Mouse (Mus musculus) heart, postnatal 25 days (tissue): ENCODE measurements at regions not wholly inside any gene's neighbourhood (a gene's known extent, or its start where the extent isn't known, plus 50 kb on each side); places are given as distances from the start of the nearest gene placed in this dataset.

Experiments used
- DNase-seq: peaks from one replicate; pipeline ENCODE4 v3.0.0; 2022; ENCODE audit warnings: low spot score
- intact Hi-C: fragments of 180-260 bp; cut with DNase I; formaldehyde crosslinking; loops from one replicate; pipeline ENCODE4 v1.15.1; 2025

DNA sequence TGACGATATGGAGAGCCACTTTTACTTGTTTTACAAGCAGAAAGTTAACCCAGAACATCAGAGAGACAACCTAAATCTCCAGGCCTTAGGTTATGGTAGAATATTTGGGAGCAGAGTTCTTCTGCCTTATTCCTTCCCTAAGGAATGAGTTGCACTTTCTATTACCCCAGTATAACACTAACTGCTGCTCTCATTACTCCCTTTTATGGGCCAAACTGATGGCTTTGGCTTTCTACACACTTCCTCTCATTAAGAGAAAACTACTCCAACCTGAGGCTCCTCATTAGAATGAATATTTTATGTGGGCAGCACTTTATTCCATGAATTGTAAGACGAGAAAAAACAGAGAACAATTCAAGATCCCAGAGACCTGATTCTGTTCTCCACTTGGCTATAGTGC lies 289.0 kb upstream of the Tnc start:
- intact Hi-C loops = no loop called here
- no peak for DNase-seq

DNA sequence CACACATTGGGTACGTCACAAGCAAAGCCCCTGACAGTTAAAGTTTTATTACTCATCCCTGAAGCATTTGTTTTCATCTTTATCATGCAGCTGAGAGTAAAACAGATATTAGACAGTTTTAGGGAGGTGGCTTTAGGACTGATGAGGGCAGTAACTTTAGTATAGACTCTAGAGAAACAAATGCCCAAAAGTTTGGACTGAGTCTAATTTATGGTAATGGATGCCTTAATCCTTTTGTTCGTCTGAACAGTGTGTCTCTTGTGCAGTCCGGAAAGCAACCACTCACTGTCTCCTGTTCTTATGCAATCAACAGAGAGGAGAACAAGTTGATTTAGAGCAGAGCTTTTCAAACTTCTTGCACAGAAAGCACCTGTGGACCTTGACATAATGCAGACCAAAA lies 283.4 kb upstream of the Tnc start:
- DNase-seq = no peak
- intact Hi-C loops = no loop called here

DNA sequence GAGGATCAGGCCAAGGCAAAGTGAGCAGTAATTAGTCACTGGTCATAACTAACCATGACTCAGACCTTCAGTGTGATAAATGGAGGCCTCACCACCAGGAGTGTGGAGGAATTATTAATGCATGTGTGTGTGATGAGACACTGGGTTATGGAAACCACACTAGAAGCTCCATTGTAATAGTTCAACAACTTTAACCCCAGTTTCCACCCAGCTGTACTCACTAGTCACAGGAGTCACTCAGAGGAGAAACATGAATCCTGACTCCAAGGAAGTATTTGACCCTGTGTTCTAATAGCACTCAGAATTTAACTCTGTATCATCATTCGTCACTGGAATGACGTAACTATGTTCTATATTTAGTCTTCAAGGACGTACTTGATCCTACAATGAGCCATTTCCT lies 277.6 kb upstream of the Tnc start:
- intact Hi-C loops = no loop called here
- DNase-seq = no peak

DNA sequence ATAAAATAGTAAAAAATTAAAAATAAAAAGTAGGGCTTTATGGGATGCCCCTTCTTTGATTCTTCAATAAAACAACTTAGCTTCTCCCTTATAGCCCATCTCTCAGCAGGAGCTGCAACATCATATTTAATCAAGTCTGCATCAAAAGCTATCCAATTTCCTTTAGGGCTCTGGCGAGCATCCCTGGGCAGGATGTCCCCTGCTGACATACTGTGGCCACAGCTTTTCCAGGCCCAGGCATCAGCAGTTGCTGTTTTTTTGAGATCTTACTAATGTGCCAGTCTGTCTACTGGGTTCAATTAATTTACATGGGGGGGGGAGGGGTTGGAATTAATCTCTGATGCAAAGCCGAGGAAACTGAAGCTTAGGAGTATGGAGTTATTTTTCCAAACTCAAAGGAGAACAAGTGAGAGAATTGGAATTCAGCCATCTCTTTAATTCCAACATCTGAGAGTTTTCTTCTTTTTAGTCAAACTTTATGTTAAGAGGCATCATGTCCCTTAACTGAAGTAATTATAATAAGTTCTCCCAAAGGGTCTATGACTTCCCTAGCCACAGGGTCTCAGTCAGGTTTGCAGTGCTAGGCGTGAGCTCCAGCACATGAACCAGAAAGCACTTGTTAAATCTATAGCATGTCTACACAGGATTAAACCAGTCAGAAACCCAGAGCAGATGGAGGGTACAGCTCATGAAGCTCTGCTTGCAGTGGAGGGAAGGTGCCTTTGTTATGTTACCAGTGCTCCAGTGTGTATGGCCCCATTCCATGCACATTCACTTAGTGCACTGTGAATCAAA lies 269.9 kb upstream of the Tnc start:
- intact Hi-C loops = no loop called here
- no peak for DNase-seq

DNA sequence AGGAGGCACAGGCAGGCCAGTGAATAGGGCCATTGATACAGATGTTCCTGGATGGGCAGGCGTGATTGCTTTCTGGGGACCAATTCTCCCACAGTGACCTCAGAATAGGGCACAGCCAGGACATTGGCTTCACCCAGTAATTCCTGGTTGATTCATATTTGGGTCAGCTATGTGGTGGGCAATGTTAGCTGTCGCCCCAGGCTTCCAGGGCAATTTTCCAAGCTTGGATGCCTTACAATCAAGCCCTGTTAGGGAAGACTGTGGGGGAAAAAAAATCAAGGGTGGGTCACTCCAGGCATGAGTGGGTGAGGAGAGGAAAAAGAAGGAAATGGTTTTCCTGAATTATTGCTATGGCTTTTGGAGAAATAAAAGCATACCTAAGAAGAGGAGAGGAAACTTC lies 250.1 kb upstream of the Tnc start:
- intact Hi-C loops = no loop called here
- DNase-seq = no peak

DNA sequence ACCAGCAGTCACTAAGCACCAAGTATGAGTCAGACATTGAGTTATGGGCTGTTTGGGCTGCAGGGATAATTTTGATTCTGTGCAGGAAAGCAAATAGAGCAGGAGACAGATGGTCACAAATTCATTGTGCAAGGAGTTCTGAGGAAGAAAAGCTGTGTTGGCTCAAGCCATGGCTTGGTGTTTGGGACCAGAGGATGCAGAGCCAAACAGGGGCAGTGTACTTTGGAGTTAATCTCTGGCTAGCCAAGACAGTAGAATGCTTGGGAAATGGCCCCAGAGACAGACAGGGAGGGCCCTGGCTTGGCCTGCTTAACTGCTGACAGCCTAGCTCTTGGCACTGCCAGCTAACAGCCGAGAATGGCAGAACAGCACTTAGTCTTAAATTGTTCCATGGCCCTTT lies 235.7 kb upstream of the Tnc start:
- intact Hi-C loops = no loop called here
- peak; percentile 14 for DNase-seq

DNA sequence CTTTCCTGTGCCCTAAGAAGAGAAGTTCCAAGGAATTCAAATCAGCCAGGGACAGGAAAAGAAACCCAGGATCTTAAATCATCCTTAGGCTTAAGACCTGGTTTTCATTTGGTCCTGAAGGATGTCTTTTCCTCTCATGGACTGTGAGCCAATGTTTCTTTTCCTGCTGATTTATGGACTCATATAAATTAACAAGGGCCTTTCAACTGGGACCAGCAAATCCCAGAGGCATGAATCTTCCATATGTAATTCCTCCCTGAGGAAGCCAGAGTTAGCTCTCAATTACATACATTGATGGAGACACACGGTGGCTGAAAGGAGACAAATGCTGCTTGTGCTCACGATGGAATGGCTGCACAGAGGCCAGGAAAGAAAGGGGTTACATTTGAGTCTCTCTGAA lies 230.2 kb upstream of the Tnc start:
- DNase-seq = no peak
- intact Hi-C loops = no loop called here

DNA sequence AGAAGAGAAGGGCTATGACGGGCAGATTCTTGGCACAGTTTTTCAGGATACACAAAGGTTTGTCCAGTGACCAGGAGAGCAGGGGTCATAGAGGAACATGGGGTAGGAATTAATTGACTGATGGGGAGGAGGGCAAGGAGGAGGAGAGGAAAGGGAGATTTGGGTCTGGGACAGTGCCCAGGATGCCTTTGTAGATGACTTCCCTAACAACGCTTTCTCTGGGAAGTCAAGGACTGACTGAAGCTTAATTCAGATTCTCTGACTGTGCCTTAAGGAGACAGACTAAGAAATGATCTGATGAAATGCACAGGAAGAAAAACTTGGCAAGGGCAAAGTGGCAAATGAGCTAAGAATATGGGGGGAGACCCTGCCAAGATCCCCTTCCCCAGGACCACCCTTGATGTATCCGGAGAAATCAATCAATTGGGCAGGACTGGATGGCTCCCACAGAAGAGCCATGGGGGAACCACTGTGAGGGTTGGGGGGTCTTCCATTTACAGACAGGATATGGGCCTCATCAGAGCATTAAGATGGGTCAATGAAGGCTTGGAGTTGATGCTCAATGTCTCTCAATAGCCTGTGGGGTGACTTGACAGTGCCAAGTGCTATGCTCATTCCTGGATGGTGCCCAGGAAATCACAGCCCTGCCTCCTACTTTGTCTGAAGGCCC lies 227.6 kb upstream of the Tnc start:
- intact Hi-C loops = no loop called here

DNA sequence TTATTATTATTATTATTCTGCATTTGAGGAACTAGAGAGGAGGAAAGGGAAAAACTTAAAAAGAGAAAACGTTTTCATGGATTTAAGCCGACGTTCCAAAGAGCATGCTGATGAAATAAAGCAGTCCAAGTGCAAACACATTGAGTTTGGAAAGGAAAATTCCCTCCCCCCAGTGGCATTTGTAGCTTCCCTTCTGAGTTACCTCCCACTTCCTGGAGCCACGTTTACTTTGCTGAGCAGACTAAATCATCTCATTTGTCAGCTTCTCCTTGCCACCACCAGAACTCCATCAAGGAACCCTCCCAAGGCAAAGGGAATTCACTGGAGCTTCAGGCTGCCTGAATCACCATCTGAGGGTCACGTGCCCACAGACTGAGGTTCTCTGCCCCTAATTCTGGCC lies 223.0 kb upstream of the Tnc start:
- intact Hi-C loops = no loop called here
- no peak for DNase-seq

More for the DNA sequence above, 227.6 kb upstream of the Tnc start:
- no peak for DNase-seq

DNA sequence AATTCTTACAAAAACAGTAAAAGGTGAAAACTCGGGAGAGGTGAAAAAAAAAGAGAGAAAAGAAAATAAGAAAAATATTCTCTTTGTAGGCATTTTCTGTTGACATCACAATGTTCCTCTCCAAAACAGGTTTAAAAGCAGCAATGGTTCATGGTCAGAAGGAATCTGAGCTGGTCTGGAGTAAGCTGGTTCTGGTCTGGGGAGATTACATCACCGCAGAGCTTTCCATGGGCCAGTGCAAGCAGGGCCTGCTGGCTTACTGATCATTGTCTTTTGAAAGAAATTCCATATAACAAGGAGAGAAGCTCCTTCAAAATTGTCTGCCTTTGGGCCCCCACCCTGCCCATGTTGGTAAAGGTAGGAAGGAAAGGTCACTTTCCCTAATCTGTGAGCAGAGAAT lies 222.3 kb upstream of the Tnc start:
- intact Hi-C loops = no loop called here
- no peak for DNase-seq

DNA sequence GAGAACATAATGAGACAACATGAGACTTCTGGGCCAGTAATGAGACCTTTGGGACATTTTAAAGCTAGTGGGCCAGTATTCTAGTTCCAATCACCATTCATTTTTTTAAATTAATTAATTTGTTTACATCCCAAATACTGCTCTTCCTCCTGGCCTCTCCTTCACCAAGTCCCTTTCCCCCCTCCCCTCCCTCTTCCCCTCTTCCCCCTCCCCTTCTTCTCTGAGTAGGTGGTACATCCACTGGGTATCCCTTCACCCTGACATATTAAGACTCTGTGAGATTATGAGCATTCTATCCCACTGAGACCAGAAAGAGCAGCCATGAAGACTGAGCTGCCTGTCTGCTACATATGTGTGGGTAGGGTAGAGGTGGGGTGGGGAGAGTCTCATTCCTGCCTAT lies 213.7 kb upstream of the Tnc start:
- intact Hi-C loops = no loop called here
- no peak for DNase-seq

DNA sequence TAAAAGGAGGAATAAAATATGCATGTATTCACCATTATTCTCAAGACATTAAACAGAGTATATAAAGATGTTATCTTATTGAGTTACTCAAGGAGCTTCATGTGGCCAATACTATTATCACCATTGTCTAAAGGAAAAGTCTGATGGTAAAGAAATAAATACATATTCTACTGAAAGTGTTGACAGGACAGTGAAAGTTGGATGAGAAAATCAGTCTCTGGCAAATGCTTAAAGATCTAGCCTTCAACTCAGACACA lies 213.3 kb upstream of the Tnc start:
- no peak for DNase-seq
- intact Hi-C loops = no loop called here

DNA sequence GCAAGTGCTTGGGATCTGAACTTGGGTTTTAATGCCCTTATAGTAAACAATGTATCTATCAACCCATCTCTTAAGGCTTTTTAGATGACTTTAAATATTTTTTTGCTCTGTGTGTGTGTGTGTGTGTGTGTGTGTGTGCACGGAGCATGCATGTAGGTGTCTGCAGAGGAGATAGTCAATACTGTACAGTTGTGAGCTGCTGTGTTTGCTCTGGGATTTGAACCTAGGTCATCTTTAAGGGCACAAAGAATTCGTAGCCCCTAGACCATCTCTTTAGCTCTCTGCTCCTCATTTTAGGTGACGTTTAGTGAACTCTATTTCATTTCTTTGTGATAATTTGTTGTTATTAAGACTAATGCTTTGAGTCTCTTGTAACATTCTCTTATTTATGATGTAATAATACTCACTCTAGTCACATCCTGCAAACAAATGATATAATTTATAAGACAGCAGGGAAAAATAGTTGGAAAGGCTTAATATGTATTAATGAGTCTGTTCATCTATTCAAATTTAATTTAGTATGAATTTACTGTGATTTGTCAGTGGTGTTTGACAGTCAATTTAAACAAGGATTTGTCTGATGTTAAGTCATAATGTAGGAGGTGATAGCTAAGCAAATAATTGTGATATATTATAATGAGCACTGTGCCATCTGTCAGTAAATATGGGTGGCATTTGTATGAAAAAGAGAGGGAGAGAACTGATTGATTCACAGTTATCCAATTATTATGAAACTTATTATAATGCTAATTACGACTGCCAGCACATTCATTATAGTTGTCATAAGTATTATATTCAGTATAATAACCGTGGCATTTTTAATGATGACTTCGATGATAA lies 212.8 kb upstream of the Tnc start:
- intact Hi-C loops = no loop called here
- DNase-seq = no peak

DNA sequence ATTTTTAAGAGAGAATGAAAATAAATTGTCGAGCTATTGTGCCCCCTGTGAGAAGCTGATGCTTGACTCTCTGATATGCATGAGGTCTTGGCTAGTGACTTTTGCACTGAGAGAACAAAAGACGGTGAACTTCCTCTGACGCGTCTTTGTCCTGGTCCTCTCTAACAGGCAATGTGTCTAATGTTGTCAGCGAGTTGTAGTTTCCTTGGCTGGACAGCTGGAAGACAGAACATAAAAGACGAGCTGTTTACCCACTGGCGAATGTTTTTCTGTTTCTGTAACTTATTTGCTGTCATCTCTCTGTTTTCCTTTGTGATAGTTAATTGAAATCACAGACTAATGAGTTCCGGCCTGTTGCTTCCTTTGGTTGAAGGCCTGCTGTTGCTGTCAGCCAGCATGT lies 208.4 kb upstream of the Tnc start:
- intact Hi-C loops = no loop called here

DNA sequence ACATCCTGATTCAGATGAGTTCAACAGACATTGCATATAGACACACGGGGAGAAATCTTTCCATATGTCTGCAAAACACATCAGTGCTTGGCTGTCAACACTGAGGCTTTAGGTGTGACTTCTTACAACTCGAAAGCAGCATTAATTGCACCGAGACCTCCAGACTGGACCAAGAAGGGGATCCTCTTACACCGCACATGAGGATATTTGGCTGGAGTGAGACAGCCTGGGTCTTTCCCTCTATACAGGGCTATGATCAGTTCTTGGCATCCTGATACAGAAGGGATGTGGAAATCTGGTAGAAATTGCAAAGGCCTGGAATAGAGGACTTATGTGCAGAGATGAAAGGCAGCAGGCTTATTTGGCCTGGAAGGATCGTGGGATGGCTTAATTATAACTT lies 203.9 kb upstream of the Tnc start:
- intact Hi-C loops = no loop called here
- no peak for DNase-seq

More for the DNA sequence above, 208.4 kb upstream of the Tnc start:
- DNase-seq = no peak

DNA sequence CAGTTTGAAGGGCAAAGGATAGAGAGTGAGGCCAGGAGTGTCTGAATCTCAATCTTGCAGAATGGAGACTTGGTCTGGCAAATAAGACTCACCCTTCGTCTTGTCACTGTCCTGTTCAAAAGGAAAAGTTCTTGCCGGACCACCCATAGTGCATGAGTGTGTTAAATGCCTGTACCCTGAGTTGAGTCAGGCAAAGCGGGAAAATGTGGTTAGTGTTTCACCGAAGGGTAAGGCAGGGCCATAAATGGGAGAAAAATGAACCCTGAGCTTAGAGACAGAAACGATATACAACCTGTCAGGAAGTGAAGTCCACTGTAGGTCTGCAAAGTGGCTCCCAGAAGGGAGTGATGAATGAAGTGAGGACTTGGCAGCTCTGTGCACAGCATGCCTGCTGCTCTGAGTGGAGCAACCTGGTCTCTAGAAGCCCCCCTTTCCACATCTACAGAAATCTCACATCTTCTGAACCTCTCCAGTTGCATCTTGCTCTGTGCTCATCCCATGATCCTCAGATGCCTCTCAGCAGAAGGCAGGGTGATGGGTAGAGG lies 191.5 kb upstream of the Tnc start:
- no peak for DNase-seq
- intact Hi-C loops = no loop called here

DNA sequence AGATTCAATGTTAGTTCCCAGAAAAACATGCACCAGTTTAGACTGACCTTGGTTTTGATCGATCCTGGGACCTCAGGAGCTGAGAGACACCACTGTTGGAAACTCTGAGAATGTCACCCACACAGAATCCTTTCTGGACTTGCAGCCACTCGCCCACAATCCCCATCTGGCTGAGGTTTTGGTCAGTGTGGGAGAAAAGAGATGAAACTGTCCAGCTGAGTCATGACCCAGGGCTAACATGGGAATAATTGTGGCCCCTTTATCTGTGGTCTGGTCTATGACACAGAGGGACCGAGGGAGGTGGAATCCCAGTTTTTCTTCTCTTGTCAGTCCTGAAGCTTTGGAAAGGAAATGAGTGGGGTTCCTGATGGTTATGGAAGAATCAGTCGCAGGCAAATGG lies 188.7 kb upstream of the Tnc start:
- intact Hi-C loops = no loop called here
- no peak for DNase-seq

DNA sequence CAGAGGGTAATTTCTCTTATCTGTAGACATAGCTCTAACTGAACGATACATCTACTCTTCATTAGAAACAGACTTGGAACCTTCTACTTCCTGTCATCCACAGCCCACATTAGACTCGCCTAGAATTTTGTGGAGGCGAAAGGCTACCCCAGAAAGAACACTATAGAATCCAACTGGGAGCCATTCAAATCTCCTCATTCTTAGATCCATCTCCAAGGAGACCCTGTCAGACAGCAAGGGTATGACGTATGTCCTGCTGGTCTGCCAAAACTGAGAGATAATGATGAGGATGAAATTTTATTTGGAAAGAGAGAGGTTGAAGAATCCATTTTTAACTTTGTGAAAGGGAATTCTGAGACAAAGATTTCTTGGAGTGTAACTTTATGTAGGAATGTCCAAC lies 185.3 kb upstream of the Tnc start:
- intact Hi-C loops = no loop called here
- no peak for DNase-seq

DNA sequence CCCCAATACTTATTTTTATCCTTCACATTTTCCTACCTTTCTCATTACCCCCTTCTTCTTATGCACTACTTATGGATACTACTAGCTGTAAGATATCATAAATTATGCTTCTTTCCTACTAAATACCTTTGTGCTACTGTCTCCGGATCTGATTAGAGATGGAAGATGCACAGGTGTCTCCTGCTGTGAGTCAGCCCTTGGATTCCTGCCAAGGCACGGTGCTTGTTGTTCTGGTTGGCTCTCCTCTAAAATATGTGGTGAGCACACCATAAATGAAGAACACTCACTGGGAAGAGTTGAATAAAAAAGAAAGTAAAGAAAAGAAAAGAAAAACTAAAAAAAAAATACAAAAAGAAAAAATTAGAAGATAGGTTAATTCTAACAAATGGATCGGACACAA lies 181.5 kb upstream of the Tnc start:
- intact Hi-C loops = no loop called here
- DNase-seq = no peak

DNA sequence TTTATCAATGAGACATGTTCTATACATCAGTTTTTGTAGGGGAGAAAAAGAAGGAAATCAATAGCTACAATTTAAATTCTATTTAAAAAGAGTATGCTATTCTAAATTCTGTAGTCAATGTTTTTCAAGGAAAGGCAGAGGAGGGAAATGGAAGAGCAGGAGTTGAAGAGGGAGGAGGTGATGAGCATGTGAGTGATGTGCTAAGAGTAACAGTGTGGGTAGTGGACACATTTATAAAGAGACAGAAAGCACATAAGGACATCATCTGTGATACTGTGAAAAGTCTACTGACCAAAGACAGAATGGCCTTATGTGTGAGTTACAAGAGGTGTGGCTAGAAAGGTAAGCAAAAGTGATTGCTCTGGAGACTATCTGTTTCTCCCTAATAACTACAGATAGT lies 179.8 kb upstream of the Tnc start:
- DNase-seq = no peak
- intact Hi-C loops = no loop called here

DNA sequence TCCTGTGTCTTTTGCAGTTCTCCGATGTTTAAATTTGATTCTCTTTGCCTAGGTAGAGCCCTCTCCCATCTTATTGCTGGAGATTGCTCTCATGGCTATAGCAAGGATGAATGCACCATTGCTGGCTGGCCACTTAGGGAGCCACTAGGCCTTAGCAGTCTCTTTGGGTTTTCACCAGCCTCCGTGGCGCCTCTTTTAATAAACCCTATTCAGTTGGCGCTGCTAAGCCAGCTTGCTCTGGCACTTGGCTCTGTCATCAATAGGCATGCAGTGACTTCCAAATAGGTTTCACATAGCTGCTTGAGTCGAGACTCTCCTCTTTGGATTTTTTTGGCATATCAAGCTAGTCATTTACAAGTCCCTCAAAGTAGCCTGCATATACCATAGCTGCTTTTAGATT lies 178.1 kb upstream of the Tnc start:
- intact Hi-C loops = no loop called here
- DNase-seq = no peak
